Mouse (Mus musculus) midbrain, embryonic 14.5 days (tissue): ENCODE data around the gene Snrnp70. TPM values are rescaled to one million over a fixed set of nuclear protein-coding genes. Genes with fewer than 3 reads are reported as not detected.
A peak's percentile ranks its signal among the peaks of the same experiment; 100 is the strongest.

Experiments
- ATAC-seq: fragments of 200-750 bp; cut with Nextera tagmentation; 2 replicates; pipeline ENCODE4 v1.8.0; 2017; ENCODE audit warnings: moderate number of reproducible peaks, moderate library complexity; ENCODE audit not compliant: low FRiP score, low TSS enrichment
- DNase-seq: peaks from one replicate; pipeline ENCODE4 v3.0.0-alpha.2; 2015
- H3K27ac ChIP-seq: fragments of 300-500 bp; sonication (generic); replicated peaks from 2 replicates; pipeline ENCODE4 v1.5.1; 2014; ENCODE audit warnings: mild to moderate bottlenecking, low read depth, low read length, moderate library complexity
- H3K27me3 ChIP-seq: fragments of 300-500 bp; sonication (generic); 2 replicates; pipeline ENCODE4 v1.6.1; 2014; ENCODE audit warnings: low read length, control low read depth, mixed read lengths; ENCODE audit not compliant: control insufficient read depth, insufficient read depth
- H3K36me3 ChIP-seq: fragments of 300-500 bp; sonication (generic); 2 replicates; pipeline ENCODE4 v1.6.1; 2014; ENCODE audit warnings: low read length, control low read depth; ENCODE audit not compliant: control insufficient read depth, insufficient read depth
- H3K4me1 ChIP-seq: fragments of 300-500 bp; sonication (generic); 2 replicates; pipeline ENCODE4 v1.6.1; 2014; ENCODE audit warnings: mild to moderate bottlenecking, antibody characterized with exemption, low read length, control low read depth; ENCODE audit not compliant: control insufficient read depth, insufficient read depth
- H3K4me2 ChIP-seq: fragments of 300-500 bp; sonication (generic); 2 replicates; pipeline ENCODE4 v1.6.1; 2014; ENCODE audit warnings: mild to moderate bottlenecking, low read length, moderate library complexity
- H3K4me3 ChIP-seq: fragments of 300-500 bp; sonication (generic); replicated peaks from 2 replicates; pipeline ENCODE4 v1.5.1; 2014; ENCODE audit warnings: low read depth, low read length
- H3K9ac ChIP-seq: fragments of 300-500 bp; sonication (generic); replicated peaks from 2 replicates; pipeline ENCODE4 v1.6.1; 2014; ENCODE audit warnings: mild to moderate bottlenecking, low read length, moderate library complexity
- H3K9me3 ChIP-seq: fragments of 300-500 bp; sonication (generic); 2 replicates; pipeline ENCODE4 v1.6.1; 2016; ENCODE audit warnings: low read length, control low read depth, mixed read lengths; ENCODE audit not compliant: control insufficient read depth
- WGBS: fragments of 180-500 bp; shearing (Covaris S2); extraction: QIAGEN DNeasy Blood & Tissue Kit; methylation state at CpG from one replicate; pipeline ENCODE4 v1.1.7; 2014; 5-methylcytosine and 5-hydroxymethylcytosine counted together
- polyA plus RNA-seq: library from polyadenylated mRNA; unstranded; fragments of >200 nt; fragmentation: Nextera tagmentation; extraction: Ambion mirVana; gene quantifications from 2 replicates; pipeline ENCODE4 v1.2.1, GENCODE M21; 2014

The Snrnp70 gene
- polyA plus RNA-seq, 1 experiment from 2014 or later, result 80.6 TPM

DNA sequence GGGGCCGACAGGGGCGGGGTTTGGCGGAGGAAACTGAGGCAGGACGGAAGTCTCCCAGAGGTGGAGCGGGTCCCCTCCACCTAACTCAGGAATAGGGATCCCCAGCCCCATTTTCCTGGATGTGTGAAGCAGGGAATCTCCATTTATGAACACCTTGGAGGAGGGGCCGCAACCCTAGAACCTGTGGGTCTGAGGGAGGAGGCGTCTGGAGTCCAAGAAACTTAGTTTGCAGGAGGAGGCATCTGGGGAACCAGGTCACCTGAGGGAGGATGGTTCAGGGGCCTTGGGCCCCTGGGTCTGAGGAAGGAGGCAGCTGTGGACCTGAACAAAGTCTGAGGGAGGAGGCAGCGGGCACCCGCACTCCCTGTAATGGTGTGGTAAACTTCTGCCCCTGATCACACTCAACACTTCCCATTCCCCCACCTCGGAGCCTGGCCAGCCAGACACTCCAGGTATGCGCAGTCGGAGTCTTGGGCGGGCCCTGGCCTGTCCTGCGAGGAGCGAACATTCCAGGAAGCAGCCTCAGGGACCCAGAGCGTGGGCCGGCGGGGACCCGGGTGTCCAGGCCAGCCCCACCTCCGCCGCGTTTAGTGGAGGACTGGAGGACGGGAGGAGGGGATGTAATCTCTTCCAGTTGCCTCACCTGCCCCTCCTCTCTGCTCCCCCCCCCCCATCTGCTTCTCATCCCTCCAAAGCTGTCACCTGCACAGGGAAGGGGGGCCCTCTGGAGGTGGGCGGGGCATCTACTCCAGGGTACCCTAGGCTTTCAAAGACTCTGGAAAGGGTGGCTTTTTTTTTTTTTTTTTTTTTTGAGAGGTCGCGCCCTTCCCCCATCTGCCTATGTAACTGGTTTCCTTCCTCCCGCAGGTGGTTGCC is 18.6 kb upstream of the Snrnp70 start:
- H3K4me1 ChIP-seq, result peaks cover 3% of the 10 kb centered on the region; the same call in 1 of the 2 replicates

GRCm38 (mm10) chr7:45413113-45413863 is 17.7 kb upstream of the Snrnp70 start, which contains the start of gene Ntf5:
TSS of gene Ntf5 (plus strand) at chr7:45413695.
- WGBS, result 3% methylated on average over 35 of the region's 45 CpGs
- Histone ChIP-seq H3K27ac (no peak within 1 kb of the TSS), H3K4me3 (peak within 1 kb of the TSS; percentile 43), H3K4me2 (peak within 1 kb of the TSS; percentile 84), H3K9me3 (no peaks in the 10 kb centered on the region), H3K4me1 (peaks cover 3% of the 10 kb centered on the region; the same call in 1 of the 2 replicates), H3K36me3 (no peaks in the 10 kb centered on the region), H3K27me3 (peaks cover 95% of the 10 kb centered on the region), H3K9ac (peak within 1 kb of the TSS; percentile 51)
- DNase-seq, result peak; percentile 66
- no peak; the same call in 1 of the 2 replicates for ATAC-seq

More for the DNA sequence above, 18.6 kb upstream of the Snrnp70 start:
- no peaks in the 10 kb centered on the region for H3K9me3 ChIP-seq
- H3K4me3 ChIP-seq, result peak overlapping the region; percentile 43
- H3K36me3 ChIP-seq, result no peaks in the 10 kb centered on the region
- H3K27me3 ChIP-seq, result peaks cover 95% of the 10 kb centered on the region
- 1% methylated on average over 26 of the region's 27 CpGs for WGBS
- H3K9ac ChIP-seq, result peak overlapping the region; percentile 51
- ATAC-seq (no peak), DNase-seq (no peak)
- peak overlapping the region; percentile 84 for H3K4me2 ChIP-seq
- H3K27ac ChIP-seq, result no peak overlapping the region

GRCm38 (mm10) chr7:45412421-45412820 is 16.9 kb upstream of the Snrnp70 start:
- Histone ChIP-seq H3K27ac (no peak overlapping the region), H3K4me2 (no peak overlapping the region), H3K4me1 (peaks cover 3% of the 10 kb centered on the region; the same call in 1 of the 2 replicates), H3K36me3 (no peaks in the 10 kb centered on the region), H3K27me3 (peaks cover 96% of the 10 kb centered on the region), H3K9me3 (no peaks in the 10 kb centered on the region), H3K4me3 (no peak overlapping the region), H3K9ac (no peak overlapping the region)
- 93% methylated on average over 2 of the region's 2 CpGs for WGBS
- DNase-seq (no peak), ATAC-seq (no peak)

DNA sequence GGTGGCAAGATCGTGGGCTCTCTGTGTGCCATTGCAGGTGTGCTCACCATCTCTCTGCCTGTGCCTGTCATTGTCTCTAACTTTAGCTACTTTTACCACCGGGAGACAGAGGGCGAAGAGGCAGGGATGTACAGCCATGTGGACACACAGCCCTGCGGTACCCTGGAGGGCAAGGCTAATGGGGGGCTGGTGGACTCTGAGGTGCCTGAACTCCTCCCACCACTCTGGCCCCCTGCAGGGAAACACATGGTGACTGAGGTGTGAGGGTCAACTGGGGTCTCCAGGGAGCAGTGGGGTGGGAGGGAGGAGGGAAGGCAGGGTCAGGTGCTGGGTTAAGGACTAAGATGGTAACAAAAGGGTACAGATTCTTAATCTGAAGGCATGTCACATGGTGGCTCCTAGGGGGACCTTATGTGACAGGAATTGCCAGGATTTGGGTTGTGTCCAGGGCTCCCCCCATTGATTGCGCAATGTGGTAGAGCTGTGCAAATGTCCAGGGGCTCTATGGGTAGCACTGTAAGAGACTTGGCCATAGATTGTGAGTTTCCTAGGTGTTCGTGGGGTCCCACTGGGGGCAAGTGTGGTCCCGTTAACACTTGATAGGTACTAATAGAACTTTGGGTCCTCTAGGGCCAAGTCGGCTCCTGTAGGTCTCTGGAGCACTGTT is 14.1 kb upstream of the Snrnp70 start:
- Histone ChIP-seq H3K4me2 (no peak overlapping the region), H3K4me1 (peaks cover 3% of the 10 kb centered on the region; the same call in 1 of the 2 replicates), H3K9me3 (no peaks in the 10 kb centered on the region), H3K9ac (no peak overlapping the region), H3K36me3 (no peaks in the 10 kb centered on the region), H3K4me3 (no peak overlapping the region), H3K27ac (no peak overlapping the region), H3K27me3 (peaks cover 95% of the 10 kb centered on the region)
- ATAC-seq, result no peak
- 88% methylated on average over 8 of the region's 8 CpGs for WGBS
- no peak for DNase-seq

DNA sequence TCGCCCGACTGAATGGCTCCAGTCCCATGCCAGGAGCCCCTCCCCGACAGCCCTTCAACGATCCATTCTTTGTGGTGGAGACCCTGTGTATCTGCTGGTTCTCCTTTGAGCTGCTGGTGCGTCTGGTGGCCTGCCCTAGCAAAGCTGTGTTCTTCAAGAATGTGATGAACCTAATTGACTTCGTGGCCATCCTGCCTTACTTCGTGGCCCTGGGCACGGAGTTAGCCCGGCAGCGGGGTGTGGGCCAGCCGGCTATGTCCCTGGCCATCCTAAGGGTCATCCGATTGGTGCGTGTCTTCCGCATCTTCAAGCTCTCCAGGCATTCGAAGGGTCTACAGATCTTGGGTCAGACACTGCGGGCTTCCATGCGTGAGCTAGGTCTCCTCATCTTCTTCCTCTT is 13.4 kb upstream of the Snrnp70 start:
- peaks cover 88% of the 10 kb centered on the region for H3K27me3 ChIP-seq
- DNase-seq, result no peak
- H3K4me3 ChIP-seq, result no peak overlapping the region
- 91% methylated on average over 17 of the region's 17 CpGs for WGBS
- no peaks in the 10 kb centered on the region for H3K9me3 ChIP-seq
- no peak for ATAC-seq
- no peak overlapping the region for H3K4me2 ChIP-seq
- no peak overlapping the region for H3K27ac ChIP-seq
- H3K4me1 ChIP-seq, result peaks cover 3% of the 10 kb centered on the region; the same call in 1 of the 2 replicates
- H3K36me3 ChIP-seq, result no peaks in the 10 kb centered on the region
- no peak overlapping the region for H3K9ac ChIP-seq

DNA sequence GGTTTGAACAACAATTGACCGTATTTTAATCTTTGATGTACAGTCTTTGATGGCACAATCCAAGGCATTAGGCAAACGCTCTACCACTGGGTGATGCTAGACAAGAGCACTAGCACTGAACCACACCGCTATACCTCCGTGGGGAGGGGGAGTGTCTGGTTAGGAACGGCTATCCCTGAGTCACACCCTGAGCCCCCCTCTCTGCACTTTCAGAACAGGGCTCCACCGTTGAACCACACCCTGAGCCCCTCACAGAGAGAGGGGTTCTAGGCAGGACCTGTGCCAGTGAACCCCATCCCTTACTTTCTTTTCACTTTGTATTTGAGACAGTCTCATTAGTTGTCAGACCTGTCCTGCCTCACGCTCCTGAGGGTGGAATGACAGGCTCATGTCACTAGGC is 12.8 kb upstream of the Snrnp70 start:
- no peak overlapping the region for H3K9ac ChIP-seq
- peaks cover 82% of the 10 kb centered on the region for H3K27me3 ChIP-seq
- no peak overlapping the region for H3K4me3 ChIP-seq
- no peaks in the 10 kb centered on the region for H3K9me3 ChIP-seq
- no peak overlapping the region for H3K27ac ChIP-seq
- H3K36me3 ChIP-seq, result no peaks in the 10 kb centered on the region
- DNase-seq, result no peak
- no peaks in the 10 kb centered on the region for H3K4me1 ChIP-seq
- no peak overlapping the region for H3K4me2 ChIP-seq
- ATAC-seq, result no peak
- WGBS, result 75% methylated on average over 7 of the region's 7 CpGs

GRCm38 (mm10) chr7:45407836-45408235 is 12.3 kb upstream of the Snrnp70 start:
- no peak overlapping the region for H3K9ac ChIP-seq
- no peaks in the 10 kb centered on the region for H3K4me1 ChIP-seq
- 80% methylated on average over 10 of the region's 10 CpGs for WGBS
- no peaks in the 10 kb centered on the region for H3K36me3 ChIP-seq
- DNase-seq (no peak), ATAC-seq (no peak)
- no peak overlapping the region for H3K4me2 ChIP-seq
- H3K27me3 ChIP-seq, result peaks cover 77% of the 10 kb centered on the region
- no peaks in the 10 kb centered on the region for H3K9me3 ChIP-seq
- no peak overlapping the region for H3K27ac ChIP-seq
- H3K4me3 ChIP-seq, result no peak overlapping the region
